8 mouse cellular contexts compared by ENCODE assay signal in the genomic region with DNA sequence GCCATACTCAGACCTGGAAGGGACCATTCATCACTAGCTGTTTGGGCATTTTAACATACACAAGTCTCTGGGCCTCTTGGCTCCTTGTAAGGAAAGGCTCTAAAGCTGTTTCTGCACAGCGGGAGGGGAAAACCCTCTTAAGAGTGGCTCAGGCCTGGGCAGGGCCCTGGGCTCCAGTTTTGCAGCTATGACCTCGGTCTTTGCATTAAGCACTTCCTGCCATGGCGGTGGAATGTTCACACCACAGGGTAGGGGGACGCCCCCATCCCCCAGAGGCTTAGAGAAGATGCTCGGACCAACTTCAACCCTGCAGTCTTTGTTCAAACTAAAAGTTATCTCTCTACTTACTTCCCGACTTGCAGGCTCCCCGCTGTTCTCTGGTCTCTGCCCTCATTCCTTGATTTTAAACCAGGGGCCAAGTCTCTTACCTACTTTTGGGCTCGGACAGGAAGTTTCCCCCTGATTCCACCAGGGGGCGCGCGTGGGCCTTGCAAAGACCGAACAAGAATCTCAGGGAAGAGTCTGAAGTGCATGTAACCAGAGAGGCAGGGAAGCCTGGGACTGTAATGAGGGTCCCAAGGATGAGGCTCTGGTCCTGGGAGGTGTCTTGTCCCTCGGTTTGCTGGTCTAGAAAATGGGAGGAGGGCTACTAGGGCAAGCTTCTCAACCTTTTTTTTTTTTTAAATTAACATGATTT. TPM values are rescaled to one million over a fixed set of nuclear protein-coding genes. Genes with fewer than 3 reads are reported as not detected.
DNase-seq lines count a peak whose midpoint lies in the region; ATAC-seq and TF ChIP-seq lines count a peak whose summit lies in the region.

No protein-coding gene starts in this region.

- no peak overlapping the region for H3K4me2 ChIP-seq in embryonic facial prominence, embryonic 15.5 days (replicated peaks)
- H3K4me2 ChIP-seq in heart, embryonic 12.5 days, result no peak overlapping the region; the same call in 1 of the 2 replicates
- 0 out of 2 replicates have a peak overlapping the region, but pooled peaks have one; percentile 14 for H3K4me2 ChIP-seq in kidney, postnatal 0 days (ENCODE audit: low read length)
- no peak overlapping the region for H3K4me2 ChIP-seq in neural tube, embryonic 11.5 days (ENCODE audit: low read depth)
- peak overlapping the region; percentile 16; the same call in 1 of the 2 replicates for H3K4me2 ChIP-seq in stomach, embryonic 16.5 days (ENCODE audit: low read depth, low read length)

- peak; percentile 91 to 92 for DNase-seq in B cell, adult 2 months
- peak; percentile 95 for DNase-seq in kidney, postnatal 0 days (ENCODE audit: low spot score)
- DNase-seq in liver, adult 2 months (ENCODE audit: extremely low read depth, low read depth, low spot score), result peak; percentile 46
- DNase-seq in neural tube, embryonic 11.5 days (ENCODE audit: low spot score), result peak; percentile 89

- H3K36me3 ChIP-seq in embryonic facial prominence, embryonic 15.5 days, result no peaks in the 10 kb centered on the region
- no peaks in the 10 kb centered on the region for H3K36me3 ChIP-seq in heart, embryonic 12.5 days
- no peaks in the 10 kb centered on the region for H3K36me3 ChIP-seq in kidney, postnatal 0 days (ENCODE audit: insufficient read depth, low read length)
- no peaks in the 10 kb centered on the region for H3K36me3 ChIP-seq in liver, adult 2 months (ENCODE audit: control insufficient read depth, insufficient read depth, low read length)
- H3K36me3 ChIP-seq in neural tube, embryonic 11.5 days (ENCODE audit: control insufficient read depth, insufficient read depth, low read length), result no peaks in the 10 kb centered on the region
- H3K36me3 ChIP-seq in stomach, embryonic 16.5 days (ENCODE audit: control insufficient read depth, insufficient read depth, low read length), result no peaks in the 10 kb centered on the region

- 23% methylated on average over 13 of the region's 13 CpGs for whole genome bisulfite sequencing in bone marrow, adult 2 months
- 11% methylated on average over 13 of the region's 13 CpGs for WGBS in embryonic facial prominence, embryonic 15.5 days
- 10% methylated on average over 13 of the region's 13 CpGs for WGBS in heart, embryonic 12.5 days
- WGBS in kidney, postnatal 0 days, result 10% methylated on average over 13 of the region's 13 CpGs
- WGBS in liver, adult 2 months, result 28% methylated on average over 13 of the region's 13 CpGs
- 7% methylated on average over 13 of the region's 13 CpGs for WGBS in neural tube, embryonic 11.5 days
- WGBS in stomach, embryonic 16.5 days, result 10% methylated on average over 13 of the region's 13 CpGs

- no peaks in the 10 kb centered on the region for H3K9me3 ChIP-seq in embryonic facial prominence, embryonic 15.5 days (replicated peaks)
- no peaks in the 10 kb centered on the region for H3K9me3 ChIP-seq in heart, embryonic 12.5 days (replicated peaks)
- no peaks in the 10 kb centered on the region for H3K9me3 ChIP-seq in kidney, postnatal 0 days (replicated peaks; ENCODE audit: low read length)
- H3K9me3 ChIP-seq in neural tube, embryonic 11.5 days (ENCODE audit: control insufficient read depth, low read length), result no peaks in the 10 kb centered on the region
- no peaks in the 10 kb centered on the region for H3K9me3 ChIP-seq in stomach, embryonic 16.5 days (replicated peaks; ENCODE audit: control insufficient read depth, low read length)

- no peak overlapping the region for H3K9ac ChIP-seq in embryonic facial prominence, embryonic 15.5 days
- H3K9ac ChIP-seq in heart, embryonic 12.5 days, result peak overlapping the region; percentile 49; the same call in 1 of the 2 replicates
- H3K9ac ChIP-seq in kidney, postnatal 0 days (ENCODE audit: low read depth, low read length), result no peak overlapping the region
- H3K9ac ChIP-seq in liver, adult 2 months (ENCODE audit: low read depth, low read length), result no peak overlapping the region
- no peak overlapping the region for H3K9ac ChIP-seq in neural tube, embryonic 11.5 days (ENCODE audit: low read length)
- peak overlapping the region; percentile 15 for H3K9ac ChIP-seq in stomach, embryonic 16.5 days (ENCODE audit: low read length)

- H3K27ac ChIP-seq in bone marrow, adult 2 months (ENCODE audit: control insufficient read depth, insufficient read depth, low read depth, low read length, poor library complexity), result no peak overlapping the region
- no peak overlapping the region; the same call in 1 of the 2 replicates for H3K27ac ChIP-seq in embryonic facial prominence, embryonic 15.5 days (replicated peaks)
- H3K27ac ChIP-seq in heart, embryonic 12.5 days (ENCODE audit: poor library complexity, severe bottlenecking), result peak overlapping the region; percentile 67
- no peak overlapping the region for H3K27ac ChIP-seq in kidney, postnatal 0 days
- H3K27ac ChIP-seq in liver, adult 2 months (replicated peaks; ENCODE audit: insufficient read depth, low read depth, low read length), result no peak overlapping the region
- H3K27ac ChIP-seq in neural tube, embryonic 11.5 days (ENCODE audit: low read depth, low read length), result no peak overlapping the region
- peak overlapping the region; percentile 77 for H3K27ac ChIP-seq in stomach, embryonic 16.5 days (ENCODE audit: low read length)

- no peak for TF ChIP-seq POLR2A in bone marrow, adult 2 months (IDR thresholded peaks at IDR 0.05; ENCODE audit: borderline replicate concordance, control insufficient read depth, low read depth, low read length)
- TF ChIP-seq POLR2A in liver, adult 2 months (IDR thresholded peaks at IDR 0.05; ENCODE audit: extremely low read depth, insufficient read depth, low read length), result no peak

- no peaks in the 10 kb centered on the region for H3K4me1 ChIP-seq in bone marrow, adult 2 months (ENCODE audit: control insufficient read depth, insufficient read depth, low read length)
- H3K4me1 ChIP-seq in embryonic facial prominence, embryonic 15.5 days, result peaks cover 5% of the 10 kb centered on the region
- peaks cover 24% of the 10 kb centered on the region for H3K4me1 ChIP-seq in heart, embryonic 12.5 days (replicated peaks)
- no peaks in the 10 kb centered on the region for H3K4me1 ChIP-seq in kidney, postnatal 0 days (replicated peaks; ENCODE audit: insufficient read depth, low read length)
- no peaks in the 10 kb centered on the region for H3K4me1 ChIP-seq in liver, adult 2 months (ENCODE audit: control insufficient read depth, insufficient read depth, low read length)
- H3K4me1 ChIP-seq in neural tube, embryonic 11.5 days (ENCODE audit: control insufficient read depth, insufficient read depth, low read length), result no peaks in the 10 kb centered on the region
- H3K4me1 ChIP-seq in stomach, embryonic 16.5 days (ENCODE audit: control insufficient read depth, insufficient read depth, low read length), result peaks cover 4% of the 10 kb centered on the region

- no peaks in the 10 kb centered on the region for H3K27me3 ChIP-seq in embryonic facial prominence, embryonic 15.5 days
- no peaks in the 10 kb centered on the region for H3K27me3 ChIP-seq in heart, embryonic 12.5 days (replicated peaks)
- no peaks in the 10 kb centered on the region for H3K27me3 ChIP-seq in kidney, postnatal 0 days (ENCODE audit: insufficient read depth, low read length)
- H3K27me3 ChIP-seq in liver, adult 2 months (ENCODE audit: control insufficient read depth, insufficient read depth, low read length), result no peaks in the 10 kb centered on the region
- no peaks in the 10 kb centered on the region for H3K27me3 ChIP-seq in neural tube, embryonic 11.5 days (ENCODE audit: control insufficient read depth, insufficient read depth, low read length)
- no peaks in the 10 kb centered on the region for H3K27me3 ChIP-seq in stomach, embryonic 16.5 days (ENCODE audit: control insufficient read depth, insufficient read depth, low read length)

- H3K79me2 ChIP-seq in liver, adult 2 months (ENCODE audit: control insufficient read depth, insufficient read depth, low read length), result no peaks in the 10 kb centered on the region

- ATAC-seq in embryonic facial prominence, embryonic 15.5 days (ENCODE audit: insufficient number of reproducible peaks, low FRiP score, low TSS enrichment, low read depth), result peak; percentile 45; the same call in 1 of the 2 replicates
- no peak for ATAC-seq in heart, embryonic 12.5 days (ENCODE audit: insufficient number of reproducible peaks, low FRiP score)
- ATAC-seq in kidney, postnatal 0 days (replicated peaks; ENCODE audit: low FRiP score, low read depth), result peak; percentile 34; the same call in 1 of the 2 replicates
- ATAC-seq in neural tube, embryonic 11.5 days (ENCODE audit: insufficient read depth, low FRiP score, low TSS enrichment), result no peak
- ATAC-seq in stomach, embryonic 16.5 days (ENCODE audit: insufficient read depth, low FRiP score), result peak; percentile 55; the same call in 1 of the 2 replicates

- peak; percentile 93 for TF ChIP-seq CTCF in bone marrow, adult 2 months (IDR thresholded peaks at IDR 0.05; ENCODE audit: control insufficient read depth, insufficient read depth, low read length)
- TF ChIP-seq CTCF in kidney, postnatal 0 days (IDR thresholded peaks at IDR 0.05; ENCODE audit: low read depth), result peak; percentile 99
- peak; percentile 89 for TF ChIP-seq CTCF in liver, adult 2 months (IDR thresholded peaks at IDR 0.05; ENCODE audit: low read depth, low read length)

- no peak overlapping the region for H3K4me3 ChIP-seq in bone marrow, adult 2 months (replicated peaks; ENCODE audit: control insufficient read depth, low read depth, low read length)
- no peak overlapping the region for H3K4me3 ChIP-seq in embryonic facial prominence, embryonic 15.5 days (replicated peaks)
- no peak overlapping the region for H3K4me3 ChIP-seq in heart, embryonic 12.5 days
- H3K4me3 ChIP-seq in kidney, postnatal 0 days (replicated peaks; ENCODE audit: low read depth, low read length), result no peak overlapping the region
- no peak overlapping the region for H3K4me3 ChIP-seq in liver, adult 2 months (ENCODE audit: insufficient read depth, low read depth, low read length)
- no peak overlapping the region for H3K4me3 ChIP-seq in neural tube, embryonic 11.5 days (ENCODE audit: low read depth, low read length)
- H3K4me3 ChIP-seq in stomach, embryonic 16.5 days (replicated peaks; ENCODE audit: low read length), result no peak overlapping the region

RNA-seq across cellular contexts. Expression of a gene that starts 18.6 kb away (rescaled TPM):
- 6.0 and 9.8 TPM in 2 replicates for polyA plus RNA-seq in bone marrow, adult 2 months (2011; ENCODE audit: insufficient read depth, insufficient read length, low replicate concordance, missing spikeins)
- 67.9 and 72.0 TPM in 2 replicates for polyA plus RNA-seq in embryonic facial prominence, embryonic 15.5 days (2015; fragmentation: Nextera tagmentation; extraction: Ambion mirVana)
- 55.6 and 62.5 TPM in 2 replicates for polyA plus RNA-seq in heart, embryonic 12.5 days (2016; fragmentation: Nextera tagmentation; extraction: Ambion mirVana)
- polyA plus RNA-seq in kidney, postnatal 0 days (2015; fragmentation: Nextera tagmentation; extraction: Ambion mirVana), result 36.5 and 41.4 TPM in 2 replicates
- 4.1 and 5.4 TPM in 2 replicates for total RNA-seq in liver, adult 2 months (2014; rRNA removed)
- polyA plus RNA-seq in liver, adult 2 months (2012; rRNA removed), result 8.4 and 8.6 TPM in 2 replicates
- polyA plus RNA-seq in neural tube, embryonic 11.5 days (2014; fragmentation: Nextera tagmentation; extraction: Ambion mirVana), result 54.4 and 61.2 TPM in 2 replicates
- polyA plus RNA-seq in stomach, embryonic 16.5 days (2015; fragmentation: Nextera tagmentation; extraction: Ambion mirVana), result 29.2 and 31.2 TPM in 2 replicates

Comparison
In these comparisons a context has a peak if more than half of its experiments do, and no peak if none do; other contexts are left out.
1. H3K27ac ChIP-seq: peak in heart, embryonic 12.5 days (single experiment) and stomach, embryonic 16.5 days (single experiment); none in bone marrow, adult 2 months (single experiment), embryonic facial prominence, embryonic 15.5 days (single experiment), kidney, postnatal 0 days (single experiment), liver, adult 2 months (single experiment) and neural tube, embryonic 11.5 days (single experiment).
2. ATAC-seq: peak in embryonic facial prominence, embryonic 15.5 days (single experiment), kidney, postnatal 0 days (single experiment) and stomach, embryonic 16.5 days (single experiment); none in heart, embryonic 12.5 days (single experiment) and neural tube, embryonic 11.5 days (single experiment).
3. H3K4me2 ChIP-seq: peak in kidney, postnatal 0 days (single experiment) and stomach, embryonic 16.5 days (single experiment); none in embryonic facial prominence, embryonic 15.5 days (single experiment), heart, embryonic 12.5 days (single experiment) and neural tube, embryonic 11.5 days (single experiment).
4. H3K9ac ChIP-seq: peak in heart, embryonic 12.5 days (single experiment) and stomach, embryonic 16.5 days (single experiment); none in embryonic facial prominence, embryonic 15.5 days (single experiment), kidney, postnatal 0 days (single experiment), liver, adult 2 months (single experiment) and neural tube, embryonic 11.5 days (single experiment).
5. Peak in every context shown above with its lines, with median percentiles within 50 percentile points of each other: DNase-seq and CTCF ChIP-seq.